Mouse (Mus musculus): ENCODE results near the gene Olfr54. TPM values are rescaled to one million over a fixed set of nuclear protein-coding genes. Genes with fewer than 3 reads are reported as not detected.
"Not testable (repeated sequence)": the region's sequence is repeated elsewhere in the genome, so short reads cannot be mapped to it uniquely, and the experiment has no call there.

Olfr54 gene
- not detected in 2 replicates for polyA plus RNA-seq (2014; fragmentation: Nextera tagmentation; extraction: Ambion mirVana)

DNA sequence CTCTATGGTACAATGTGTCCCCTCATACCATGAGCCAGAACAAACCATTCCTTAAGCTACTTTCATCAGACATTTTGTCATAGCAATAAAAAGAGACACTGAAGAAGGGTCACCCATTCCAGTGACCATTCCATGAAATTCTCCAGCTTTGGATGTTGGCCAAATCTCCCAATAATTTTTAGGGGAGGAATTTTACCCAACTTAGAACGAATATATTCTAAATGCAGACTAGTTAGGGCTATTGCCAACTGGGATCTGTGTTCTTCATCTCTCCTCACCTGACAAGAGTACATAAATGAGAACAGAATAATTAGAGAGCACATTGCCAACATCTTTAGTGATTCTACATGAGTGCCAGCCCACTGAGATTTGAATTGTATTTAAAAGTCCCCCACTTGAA lies at the start of gene Olfr54:
Olfr54 (plus strand) TSS at position 301 of the 400 bp plus-strand sequence.
- no peak for ATAC-seq (ENCODE audit: insufficient number of reproducible peaks, low FRiP score, low TSS enrichment, low read depth)
- Histone ChIP-seq H3K27ac (replicated peaks; ENCODE audit: low read depth, low read length) (no peak within 1 kb of the TSS), H3K9ac (ENCODE audit: low read length) (no peak within 1 kb of the TSS), H3K4me3 (ENCODE audit: low read depth, low read length) (no peak within 1 kb of the TSS), H3K4me1 (ENCODE audit: control insufficient read depth, insufficient read depth, low read length) (no peaks in the 10 kb centered on the region), H3K36me3 (ENCODE audit: control insufficient read depth, insufficient read depth, low read length) (no peaks in the 10 kb centered on the region), H3K9me3 (ENCODE audit: control insufficient read depth, low read length) (no peaks in the 10 kb centered on the region), H3K27me3 (ENCODE audit: control insufficient read depth, insufficient read depth, low read length) (no peaks in the 10 kb centered on the region), H3K4me2 (ENCODE audit: low read depth, severe bottlenecking) (no peak within 1 kb of the TSS)
- no peak for DNase-seq (ENCODE audit: low spot score)
- 81% methylated on average over 1 of the region's 1 CpGs for WGBS

GRCm38 (mm10) chr11:50964886-50965285 lies 49.1 kb upstream of the Olfr54 start:
- Histone ChIP-seq H3K4me1 (ENCODE audit: control insufficient read depth, insufficient read depth, low read length) (no peaks in the 10 kb centered on the region), H3K27me3 (ENCODE audit: control insufficient read depth, insufficient read depth, low read length) (no peaks in the 10 kb centered on the region), H3K27ac (replicated peaks; ENCODE audit: low read depth, low read length) (no peak overlapping the region), H3K36me3 (ENCODE audit: control insufficient read depth, insufficient read depth, low read length) (no peaks in the 10 kb centered on the region), H3K9me3 (ENCODE audit: control insufficient read depth, low read length) (no peaks in the 10 kb centered on the region), H3K4me2 (ENCODE audit: low read depth, severe bottlenecking) (no peak overlapping the region), H3K4me3 (ENCODE audit: low read depth, low read length) (no peak overlapping the region), H3K9ac (ENCODE audit: low read length) (no peak overlapping the region)
- ATAC-seq (ENCODE audit: insufficient number of reproducible peaks, low FRiP score, low TSS enrichment, low read depth) = no peak
- WGBS = 87% methylated on average over 2 of the region's 2 CpGs
- no peak for DNase-seq (ENCODE audit: low spot score)

DNA sequence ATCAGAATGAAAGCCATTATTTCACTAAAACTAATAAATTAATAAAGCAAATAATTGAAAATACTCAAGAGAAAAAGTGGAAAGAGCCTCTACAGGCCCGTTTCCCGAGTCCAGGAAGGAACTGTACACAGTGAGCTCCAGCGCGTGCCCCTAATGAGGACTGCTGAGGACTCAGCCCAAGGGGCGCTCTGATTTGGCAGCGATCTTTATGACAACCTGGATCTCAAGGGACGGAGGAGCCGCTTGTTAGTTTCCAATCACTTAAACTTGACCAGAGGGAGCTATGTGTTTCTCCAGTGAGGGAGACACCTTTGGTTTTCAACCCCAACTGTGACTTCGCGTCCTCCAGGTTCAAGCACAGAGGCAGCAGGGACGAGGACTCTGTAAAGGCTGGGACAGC lies 47.8 kb upstream of the Olfr54 start, which contains the start of gene Olfr1378:
Olfr1378 (plus strand) TSS at position 301 of the 400 bp plus-strand sequence.
- no peak within 1 kb of the TSS for H3K4me2 ChIP-seq (ENCODE audit: low read depth, severe bottlenecking)
- 86% methylated on average over 11 of the region's 11 CpGs for WGBS
- no peak within 1 kb of the TSS for H3K9ac ChIP-seq (ENCODE audit: low read length)
- ATAC-seq (ENCODE audit: insufficient number of reproducible peaks, low FRiP score, low TSS enrichment, low read depth) = no peak
- no peaks in the 10 kb centered on the region for H3K4me1 ChIP-seq (ENCODE audit: control insufficient read depth, insufficient read depth, low read length)
- no peak within 1 kb of the TSS for H3K4me3 ChIP-seq (ENCODE audit: low read depth, low read length)
- H3K27me3 ChIP-seq (ENCODE audit: control insufficient read depth, insufficient read depth, low read length) = no peaks in the 10 kb centered on the region
- H3K36me3 ChIP-seq (ENCODE audit: control insufficient read depth, insufficient read depth, low read length) = no peaks in the 10 kb centered on the region
- DNase-seq (ENCODE audit: low spot score) = no peak
- no peaks in the 10 kb centered on the region for H3K9me3 ChIP-seq (ENCODE audit: control insufficient read depth, low read length)
- no peak within 1 kb of the TSS for H3K27ac ChIP-seq (replicated peaks; ENCODE audit: low read depth, low read length)

GRCm38 (mm10) chr11:50977216-50977615 lies 36.8 kb upstream of the Olfr54 start:
- Histone ChIP-seq H3K9me3 (ENCODE audit: control insufficient read depth, low read length) (no peaks in the 10 kb centered on the region), H3K27ac (replicated peaks; ENCODE audit: low read depth, low read length) (no peak overlapping the region), H3K4me1 (ENCODE audit: control insufficient read depth, insufficient read depth, low read length) (no peaks in the 10 kb centered on the region), H3K4me3 (ENCODE audit: low read depth, low read length) (no peak overlapping the region), H3K9ac (ENCODE audit: low read length) (no peak overlapping the region), H3K4me2 (ENCODE audit: low read depth, severe bottlenecking) (no peak overlapping the region), H3K36me3 (ENCODE audit: control insufficient read depth, insufficient read depth, low read length) (no peaks in the 10 kb centered on the region), H3K27me3 (ENCODE audit: control insufficient read depth, insufficient read depth, low read length) (no peaks in the 10 kb centered on the region)
- ATAC-seq (ENCODE audit: insufficient number of reproducible peaks, low FRiP score, low TSS enrichment, low read depth) = no peak
- WGBS = 62% methylated on average over 4 of the region's 4 CpGs
- no peak for DNase-seq (ENCODE audit: low spot score)

DNA sequence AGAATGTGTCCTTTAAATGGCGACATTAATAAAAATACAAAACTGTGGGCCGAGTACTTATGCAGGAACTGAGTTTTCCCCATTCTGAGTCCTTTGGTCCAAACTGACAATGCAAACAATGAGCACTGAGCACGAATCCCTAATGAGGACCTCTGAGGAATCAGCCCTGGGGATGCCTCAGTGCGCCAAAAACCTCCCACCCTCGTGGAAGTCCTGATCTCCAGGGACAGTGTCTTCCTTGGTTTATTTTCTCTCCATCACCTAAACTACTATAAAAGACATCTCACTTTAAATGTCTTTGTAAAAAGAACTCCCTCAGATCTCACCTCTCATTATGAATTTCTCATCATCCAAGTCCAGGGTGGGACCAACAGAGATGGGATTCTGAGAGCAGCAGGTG lies 32.4 kb upstream of the Olfr54 start, which contains the start of gene Olfr1377:
Olfr1377 (plus strand) TSS at position 301 of the 400 bp plus-strand sequence.
- no peaks in the 10 kb centered on the region for H3K9me3 ChIP-seq (ENCODE audit: control insufficient read depth, low read length)
- H3K9ac ChIP-seq (ENCODE audit: low read length) = no peak within 1 kb of the TSS
- WGBS = 70% methylated on average over 5 of the region's 5 CpGs
- H3K36me3 ChIP-seq (ENCODE audit: control insufficient read depth, insufficient read depth, low read length) = no peaks in the 10 kb centered on the region
- no peaks in the 10 kb centered on the region for H3K4me1 ChIP-seq (ENCODE audit: control insufficient read depth, insufficient read depth, low read length)
- H3K4me3 ChIP-seq (ENCODE audit: low read depth, low read length) = no peak within 1 kb of the TSS
- no peaks in the 10 kb centered on the region for H3K27me3 ChIP-seq (ENCODE audit: control insufficient read depth, insufficient read depth, low read length)
- no peak within 1 kb of the TSS for H3K27ac ChIP-seq (replicated peaks; ENCODE audit: low read depth, low read length)
- H3K4me2 ChIP-seq (ENCODE audit: low read depth, severe bottlenecking) = no peak within 1 kb of the TSS
- no peak for ATAC-seq (ENCODE audit: insufficient number of reproducible peaks, low FRiP score, low TSS enrichment, low read depth)
- no peak for DNase-seq (ENCODE audit: low spot score)

DNA sequence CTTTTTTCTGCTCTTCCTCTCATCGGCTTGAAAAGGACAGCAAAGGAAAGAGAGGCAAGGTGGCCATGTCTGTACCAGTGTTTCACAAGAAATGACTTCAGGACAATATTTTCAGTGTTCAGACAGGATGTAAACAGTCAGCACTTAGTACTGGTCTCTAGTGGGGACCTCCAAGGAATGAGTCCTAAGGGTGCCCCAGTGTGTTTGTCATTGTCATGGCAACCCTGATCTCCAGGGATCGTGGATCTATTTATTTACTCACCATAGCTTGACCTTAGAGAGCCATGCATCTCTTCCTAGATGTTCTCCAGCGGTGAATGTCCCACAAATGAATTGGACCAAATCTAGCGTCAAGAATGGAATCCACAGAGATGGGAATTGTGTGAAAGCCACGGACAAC lies 10.7 kb upstream of the Olfr54 start, which contains the start of gene Olfr51:
Olfr51 (plus strand) TSS at position 301 of the 400 bp plus-strand sequence.
- Histone ChIP-seq H3K36me3 (ENCODE audit: control insufficient read depth, insufficient read depth, low read length) (no peaks in the 10 kb centered on the region), H3K4me3 (ENCODE audit: low read depth, low read length) (no peak within 1 kb of the TSS), H3K27me3 (ENCODE audit: control insufficient read depth, insufficient read depth, low read length) (no peaks in the 10 kb centered on the region), H3K9ac (ENCODE audit: low read length) (no peak within 1 kb of the TSS), H3K4me1 (ENCODE audit: control insufficient read depth, insufficient read depth, low read length) (no peaks in the 10 kb centered on the region), H3K9me3 (ENCODE audit: control insufficient read depth, low read length) (no peaks in the 10 kb centered on the region), H3K27ac (replicated peaks; ENCODE audit: low read depth, low read length) (no peak within 1 kb of the TSS), H3K4me2 (ENCODE audit: low read depth, severe bottlenecking) (no peak within 1 kb of the TSS)
- ATAC-seq (ENCODE audit: insufficient number of reproducible peaks, low FRiP score, low TSS enrichment, low read depth) (no peak), DNase-seq (ENCODE audit: low spot score) (no peak)
- WGBS = 78% methylated on average over 5 of the region's 5 CpGs

- 84% methylated on average over 5 of the region's 5 CpGs for WGBS
- DNase-seq (ENCODE audit: low spot score) (no peak), ATAC-seq (ENCODE audit: insufficient number of reproducible peaks, low FRiP score, low TSS enrichment, low read depth) (no peak)
- no peak overlapping the region for H3K4me3 ChIP-seq (ENCODE audit: low read depth, low read length)
- H3K27me3 ChIP-seq (ENCODE audit: control insufficient read depth, insufficient read depth, low read length) = no peaks in the 10 kb centered on the region
- H3K36me3 ChIP-seq (ENCODE audit: control insufficient read depth, insufficient read depth, low read length) = no peaks in the 10 kb centered on the region
- no peaks in the 10 kb centered on the region for H3K9me3 ChIP-seq (ENCODE audit: control insufficient read depth, low read length)
- H3K27ac ChIP-seq (replicated peaks; ENCODE audit: low read depth, low read length) = no peak overlapping the region
- H3K4me1 ChIP-seq (ENCODE audit: control insufficient read depth, insufficient read depth, low read length) = no peaks in the 10 kb centered on the region
- H3K9ac ChIP-seq (ENCODE audit: low read length) = no peak overlapping the region
- no peak overlapping the region for H3K4me2 ChIP-seq (ENCODE audit: low read depth, severe bottlenecking)
Observed at GRCm38 (mm10) chr11:51011821-51012220, 2.2 kb upstream of the Olfr54 start.

DNA sequence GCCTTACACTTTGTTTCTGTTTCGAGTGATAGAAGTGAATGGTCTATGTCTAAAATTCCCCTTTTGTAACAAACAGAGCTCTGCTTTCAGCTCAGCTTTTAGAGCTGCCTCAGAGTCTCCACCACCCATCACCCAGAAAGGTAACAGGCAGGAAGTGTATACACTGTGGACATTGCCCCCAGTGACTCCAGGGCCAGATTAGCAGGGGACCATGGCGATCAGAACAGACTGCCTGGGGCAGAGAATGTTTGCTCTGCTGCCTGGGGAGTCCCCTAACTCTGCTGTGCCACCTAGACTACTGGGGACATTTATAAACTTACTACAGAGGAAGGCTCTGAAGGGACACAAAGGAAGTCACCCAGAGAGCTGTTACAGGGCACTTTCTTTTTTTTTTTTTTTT lies 2.3 kb downstream of the Olfr54 start:
- Histone ChIP-seq H3K36me3 (ENCODE audit: control insufficient read depth, insufficient read depth, low read length) (no peaks in the 10 kb centered on the region), H3K4me2 (ENCODE audit: low read depth, severe bottlenecking) (no peak overlapping the region), H3K27me3 (ENCODE audit: control insufficient read depth, insufficient read depth, low read length) (no peaks in the 10 kb centered on the region), H3K9me3 (ENCODE audit: control insufficient read depth, low read length) (no peaks in the 10 kb centered on the region), H3K9ac (ENCODE audit: low read length) (no peak overlapping the region), H3K27ac (replicated peaks; ENCODE audit: low read depth, low read length) (no peak overlapping the region), H3K4me1 (ENCODE audit: control insufficient read depth, insufficient read depth, low read length) (no peaks in the 10 kb centered on the region), H3K4me3 (ENCODE audit: low read depth, low read length) (no peak overlapping the region)
- WGBS = 57% methylated on average over 2 of the region's 2 CpGs
- ATAC-seq (ENCODE audit: insufficient number of reproducible peaks, low FRiP score, low TSS enrichment, low read depth) (no peak), DNase-seq (ENCODE audit: low spot score) (no peak)

GRCm38 (mm10) chr11:51026811-51027210 lies 12.8 kb downstream of the Olfr54 start:
- WGBS = 90% methylated on average over 11 of the region's 11 CpGs
- not testable (repeated sequence) for ATAC-seq (ENCODE audit: insufficient number of reproducible peaks, low FRiP score, low TSS enrichment, low read depth)

More at GRCm38 (mm10) chr11:51026811-51027210, 12.8 kb downstream of the Olfr54 start:
- not testable (repeated sequence) for H3K27me3 ChIP-seq (ENCODE audit: control insufficient read depth, insufficient read depth, low read length); H3K4me2 ChIP-seq (ENCODE audit: low read depth, severe bottlenecking); H3K27ac ChIP-seq (replicated peaks; ENCODE audit: low read depth, low read length); H3K4me1 ChIP-seq (ENCODE audit: control insufficient read depth, insufficient read depth, low read length); H3K4me3 ChIP-seq (ENCODE audit: low read depth, low read length); H3K9ac ChIP-seq (ENCODE audit: low read length); H3K9me3 ChIP-seq (ENCODE audit: control insufficient read depth, low read length); H3K36me3 ChIP-seq (ENCODE audit: control insufficient read depth, insufficient read depth, low read length); DNase-seq (ENCODE audit: low spot score)

All from limb, embryonic 11.5 days (tissue).